Mouse (Mus musculus) hindbrain, postnatal 0 days (tissue): ENCODE measurements around the gene Gcnt2. TPM values are rescaled to one million over a fixed set of nuclear protein-coding genes. Genes with fewer than 3 reads are reported as not detected.
"Not testable (repeated sequence)": the region's sequence is repeated elsewhere in the genome, so short reads cannot be mapped to it uniquely, and the experiment has no call there.

Experiments used
- ATAC-seq: fragments of 200-750 bp; cut with Nextera tagmentation; 2 replicates; pipeline ENCODE4 v1.8.0; 2017; ENCODE audit warnings: mild to moderate bottlenecking, moderate TSS enrichment, moderate library complexity
- DNase-seq: peaks from one replicate; pipeline ENCODE4 v3.0.0-alpha.2; 2015; ENCODE audit warnings: low spot score
- H3K27ac ChIP-seq: fragments of 300-500 bp; sonication (generic); 2 replicates; pipeline ENCODE4 v1.5.1; 2014; ENCODE audit warnings: mild to moderate bottlenecking
- H3K27me3 ChIP-seq: fragments of 300-500 bp; sonication (generic); 2 replicates; pipeline ENCODE4 v1.6.1; 2014; ENCODE audit warnings: low read length, mixed read lengths; ENCODE audit not compliant: insufficient read depth
- H3K36me3 ChIP-seq: fragments of 300-500 bp; sonication (generic); 2 replicates; pipeline ENCODE4 v1.6.1; 2014; ENCODE audit warnings: low read length, mixed read lengths; ENCODE audit not compliant: insufficient read depth
- H3K4me1 ChIP-seq: fragments of 300-500 bp; sonication (generic); 2 replicates; pipeline ENCODE4 v1.6.1; 2014; ENCODE audit warnings: antibody characterized with exemption, low read length, mixed read lengths; ENCODE audit not compliant: insufficient read depth
- H3K4me2 ChIP-seq: fragments of 300-500 bp; sonication (generic); 2 replicates; pipeline ENCODE4 v1.6.1; 2014; ENCODE audit warnings: low read depth, mild to moderate bottlenecking, low read length, moderate library complexity, mixed read lengths
- H3K4me3 ChIP-seq: fragments of 300-500 bp; sonication (generic); 2 replicates; pipeline ENCODE4 v1.5.1; 2014; ENCODE audit warnings: low read length
- H3K9ac ChIP-seq: fragments of 300-500 bp; sonication (generic); replicated peaks from 2 replicates; pipeline ENCODE4 v1.6.1; 2014; ENCODE audit warnings: mild to moderate bottlenecking, low read length, moderate library complexity, mixed read lengths
- H3K9me3 ChIP-seq: fragments of 300-500 bp; sonication (generic); 2 replicates; pipeline ENCODE4 v1.6.1; 2016; ENCODE audit warnings: low read length, mixed read lengths
- CTCF ChIP-seq: IDR thresholded peaks from 2 replicates; pipeline ENCODE4 v1.5.1; 2016; ENCODE audit warnings: antibody characterized with exemption, control low read depth, low read depth
- WGBS: fragments of 180-500 bp; shearing (Covaris S2); extraction: QIAGEN DNeasy Blood & Tissue Kit; methylation state at CpG from one replicate; pipeline ENCODE4 v1.1.7; 2014; 5-methylcytosine and 5-hydroxymethylcytosine counted together
- polyA plus RNA-seq: library from polyadenylated mRNA; unstranded; fragments of >200 nt; fragmentation: Nextera tagmentation; extraction: Ambion mirVana; gene quantifications from 2 replicates; pipeline ENCODE4 v1.2.1, GENCODE M21; 2015
- total RNA-seq: library from RNA; depleted of rRNA; stranded (reverse); fragments of >200 nt; gene quantifications from 2 replicates; pipeline ENCODE4 v1.2.3, GENCODE M21; 2014

The Gcnt2 gene
- total and polyA plus RNA-seq, 2 experiments from 2014 or later = 2.9 to 12.0 TPM

DNA sequence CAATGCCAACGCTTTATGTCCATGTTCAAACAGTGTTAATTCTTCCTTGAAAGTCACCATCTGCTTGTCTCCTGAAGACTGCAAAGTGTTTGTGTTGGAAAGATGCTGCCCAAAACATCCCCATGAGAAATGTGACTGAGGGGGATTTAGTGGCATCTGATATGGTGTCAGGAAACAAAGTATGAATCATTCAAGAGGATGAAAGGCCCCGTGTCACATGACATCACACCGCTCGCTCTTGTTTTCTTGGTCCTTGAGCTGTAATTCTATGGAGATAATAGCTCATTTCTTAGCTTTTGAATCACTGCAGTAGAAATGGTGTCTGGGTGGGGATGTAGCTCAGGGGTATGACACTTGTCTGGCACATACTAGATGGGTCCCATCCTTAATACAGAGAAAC is 33.0 kb downstream of the Gcnt2 start:
- Histone ChIP-seq H3K27me3 (no peaks in the 10 kb centered on the region), H3K27ac (no peak overlapping the region), H3K9ac (no peak overlapping the region), H3K4me2 (no peak overlapping the region), H3K4me1 (no peaks in the 10 kb centered on the region), H3K9me3 (no peaks in the 10 kb centered on the region), H3K36me3 (no peaks in the 10 kb centered on the region), H3K4me3 (no peak overlapping the region)
- ATAC-seq = no peak
- TF ChIP-seq CTCF = no peak
- WGBS = 76% methylated on average over 4 of the region's 4 CpGs
- DNase-seq = no peak

DNA sequence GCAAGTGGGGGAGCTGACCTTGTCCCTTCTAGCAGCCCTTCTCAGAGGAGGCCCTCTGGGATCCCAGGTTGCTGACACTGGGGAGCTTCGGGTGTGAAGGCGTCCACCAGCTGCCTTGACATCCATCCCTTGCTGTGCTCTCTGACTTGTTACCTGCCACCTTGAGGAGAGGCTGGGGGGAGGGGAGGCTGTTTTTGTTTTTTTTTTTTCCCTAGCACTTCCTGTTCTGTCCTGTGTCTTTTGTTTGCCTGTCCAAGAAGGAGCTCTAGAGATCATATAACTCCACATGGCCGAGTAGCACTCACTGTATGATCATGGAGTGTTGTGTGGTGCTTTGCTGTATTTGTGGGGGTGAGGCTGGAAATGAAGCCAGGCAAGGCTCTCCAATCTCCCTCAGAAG is 34.0 kb downstream of the Gcnt2 start:
- H3K9me3 ChIP-seq = no peaks in the 10 kb centered on the region
- H3K27ac ChIP-seq = no peak overlapping the region
- H3K9ac ChIP-seq = no peak overlapping the region
- ATAC-seq (no peak), DNase-seq (no peak)
- no peak for TF ChIP-seq CTCF
- H3K36me3 ChIP-seq = no peaks in the 10 kb centered on the region
- H3K27me3 ChIP-seq = no peaks in the 10 kb centered on the region
- WGBS = 83% methylated on average over 3 of the region's 3 CpGs
- no peaks in the 10 kb centered on the region for H3K4me1 ChIP-seq
- H3K4me2 ChIP-seq = no peak overlapping the region
- no peak overlapping the region for H3K4me3 ChIP-seq

GRCm38 (mm10) chr13:40898049-40898690 is 38.6 kb downstream of the Gcnt2 start:
- H3K4me2 ChIP-seq, H3K4me1 ChIP-seq, DNase-seq, H3K9ac ChIP-seq, H3K9me3 ChIP-seq, ATAC-seq, H3K27ac ChIP-seq, H3K4me3 ChIP-seq, H3K27me3 ChIP-seq, H3K36me3 ChIP-seq: not testable (repeated sequence)
- WGBS = 77% methylated on average over 14 of the region's 14 CpGs

DNA sequence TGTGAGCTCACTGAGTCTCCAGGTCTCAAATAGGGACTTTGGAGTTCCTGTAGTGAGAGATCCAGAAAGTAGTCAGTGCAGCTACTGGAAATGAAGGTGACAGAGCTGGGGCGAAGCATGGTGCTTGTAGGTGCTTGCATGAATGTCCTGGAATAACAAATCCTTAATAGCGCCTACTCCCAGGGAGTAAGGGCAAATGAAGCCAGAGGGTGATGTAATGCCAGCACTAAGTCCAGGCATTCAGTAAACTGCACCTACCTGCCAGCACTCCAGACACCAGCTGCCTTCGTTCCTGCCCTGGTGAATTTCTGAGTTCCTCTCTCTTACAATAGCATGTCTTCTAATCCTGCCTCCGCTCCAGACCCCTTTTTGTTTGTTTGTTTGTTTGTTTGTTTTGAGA is 39.1 kb downstream of the Gcnt2 start:
- Histone ChIP-seq H3K4me1 (no peaks in the 10 kb centered on the region), H3K4me2 (no peak overlapping the region), H3K27me3 (no peaks in the 10 kb centered on the region), H3K36me3 (no peaks in the 10 kb centered on the region), H3K9ac (no peak overlapping the region), H3K4me3 (no peak overlapping the region), H3K9me3 (no peaks in the 10 kb centered on the region), H3K27ac (no peak overlapping the region)
- TF ChIP-seq CTCF = no peak
- DNase-seq (no peak), ATAC-seq (no peak)
- 87% methylated on average over 4 of the region's 4 CpGs for WGBS

- H3K4me3 ChIP-seq = no peak overlapping the region
- H3K9me3 ChIP-seq = no peaks in the 10 kb centered on the region
- no peak overlapping the region for H3K9ac ChIP-seq
- no peaks in the 10 kb centered on the region for H3K27me3 ChIP-seq
- H3K4me1 ChIP-seq = no peaks in the 10 kb centered on the region
- no peak for DNase-seq
- no peaks in the 10 kb centered on the region for H3K36me3 ChIP-seq
- 72% methylated on average over 8 of the region's 8 CpGs for WGBS
- H3K27ac ChIP-seq = no peak overlapping the region
- no peak for TF ChIP-seq CTCF
- no peak overlapping the region for H3K4me2 ChIP-seq
- ATAC-seq = no peak
Observed at GRCm38 (mm10) chr13:40899349-40899993, 39.9 kb downstream of the Gcnt2 start.

DNA sequence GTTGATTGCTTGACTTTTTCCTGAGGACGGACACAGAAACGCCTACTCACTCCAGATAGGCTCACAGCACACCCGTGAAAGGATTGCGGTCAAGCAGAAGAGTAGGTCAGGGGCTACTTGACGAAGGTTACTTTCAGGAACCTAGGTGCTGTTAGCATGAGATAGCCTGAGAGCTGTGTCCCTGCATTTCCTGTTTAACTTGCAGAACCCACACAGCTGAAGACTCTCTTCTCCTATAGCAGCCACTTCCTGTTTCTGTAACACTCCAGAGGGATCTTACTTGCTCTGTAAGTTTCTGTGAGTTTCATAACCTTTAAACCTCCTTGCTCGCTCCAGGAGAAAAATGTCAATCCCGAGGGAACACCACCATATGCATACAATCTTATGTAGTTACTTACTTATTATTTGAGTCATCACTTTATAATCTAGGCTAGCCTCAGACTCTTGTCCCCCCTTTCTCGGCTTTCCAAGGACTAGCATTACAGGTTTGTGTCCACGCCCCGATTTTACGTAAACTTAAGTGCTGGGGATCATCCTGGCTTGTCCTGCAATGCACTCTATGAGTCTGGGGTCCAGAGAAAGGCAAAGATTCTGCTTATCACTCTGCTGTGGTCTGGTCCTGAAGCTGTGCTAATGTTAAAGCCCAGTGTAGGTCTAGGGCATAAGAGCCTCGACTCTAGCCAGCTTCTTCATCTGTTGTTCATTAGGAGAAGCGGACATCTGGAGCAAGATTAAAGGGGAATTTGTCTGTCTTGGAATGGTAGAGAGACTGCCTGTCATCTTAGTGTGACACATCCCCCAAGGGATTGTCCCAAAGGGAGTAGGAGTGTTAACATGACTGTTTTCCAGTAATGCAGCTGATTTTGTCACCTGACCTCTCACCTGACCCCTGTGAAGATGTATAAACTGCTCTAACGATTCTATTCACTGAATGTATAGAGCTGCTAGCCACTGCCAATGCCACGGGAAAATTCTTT is 40.7 kb downstream of the Gcnt2 start:
- no peak overlapping the region for H3K4me2 ChIP-seq
- no peaks in the 10 kb centered on the region for H3K36me3 ChIP-seq
- no peak for DNase-seq
- no peak overlapping the region for H3K27ac ChIP-seq
- no peaks in the 10 kb centered on the region for H3K4me1 ChIP-seq
- no peak overlapping the region for H3K9ac ChIP-seq
- no peak overlapping the region for H3K4me3 ChIP-seq
- no peaks in the 10 kb centered on the region for H3K27me3 ChIP-seq
- H3K9me3 ChIP-seq = no peaks in the 10 kb centered on the region
- 81% methylated on average over 15 of the region's 15 CpGs for WGBS
- TF ChIP-seq CTCF = no peak
- no peak for ATAC-seq
